Mouse (Mus musculus) ES-E14 (cell line): ENCODE results near the gene Ggt7.

Experiments
- CHD2 ChIP-seq: IDR thresholded peaks from 2 replicates; pipeline ENCODE4 v1.6.1; 2014; ENCODE audit warnings: mild to moderate bottlenecking, low read depth, low read length, inconsistent platforms
- HCFC1 ChIP-seq: IDR thresholded peaks from 2 replicates; pipeline ENCODE4 v1.6.1; 2012; ENCODE audit warnings: low read length, inconsistent platforms, borderline replicate concordance; ENCODE audit not compliant: insufficient read depth
- ZC3H11A ChIP-seq: IDR thresholded peaks from 2 replicates; pipeline ENCODE4 v1.6.1; 2012; ENCODE audit warnings: low read depth, mild to moderate bottlenecking, inconsistent platforms, low read length, borderline replicate concordance
- ZNF384 ChIP-seq: IDR thresholded peaks from 2 replicates; pipeline ENCODE4 v1.6.1; 2012; ENCODE audit warnings: low read depth, low read length, inconsistent platforms

DNA sequence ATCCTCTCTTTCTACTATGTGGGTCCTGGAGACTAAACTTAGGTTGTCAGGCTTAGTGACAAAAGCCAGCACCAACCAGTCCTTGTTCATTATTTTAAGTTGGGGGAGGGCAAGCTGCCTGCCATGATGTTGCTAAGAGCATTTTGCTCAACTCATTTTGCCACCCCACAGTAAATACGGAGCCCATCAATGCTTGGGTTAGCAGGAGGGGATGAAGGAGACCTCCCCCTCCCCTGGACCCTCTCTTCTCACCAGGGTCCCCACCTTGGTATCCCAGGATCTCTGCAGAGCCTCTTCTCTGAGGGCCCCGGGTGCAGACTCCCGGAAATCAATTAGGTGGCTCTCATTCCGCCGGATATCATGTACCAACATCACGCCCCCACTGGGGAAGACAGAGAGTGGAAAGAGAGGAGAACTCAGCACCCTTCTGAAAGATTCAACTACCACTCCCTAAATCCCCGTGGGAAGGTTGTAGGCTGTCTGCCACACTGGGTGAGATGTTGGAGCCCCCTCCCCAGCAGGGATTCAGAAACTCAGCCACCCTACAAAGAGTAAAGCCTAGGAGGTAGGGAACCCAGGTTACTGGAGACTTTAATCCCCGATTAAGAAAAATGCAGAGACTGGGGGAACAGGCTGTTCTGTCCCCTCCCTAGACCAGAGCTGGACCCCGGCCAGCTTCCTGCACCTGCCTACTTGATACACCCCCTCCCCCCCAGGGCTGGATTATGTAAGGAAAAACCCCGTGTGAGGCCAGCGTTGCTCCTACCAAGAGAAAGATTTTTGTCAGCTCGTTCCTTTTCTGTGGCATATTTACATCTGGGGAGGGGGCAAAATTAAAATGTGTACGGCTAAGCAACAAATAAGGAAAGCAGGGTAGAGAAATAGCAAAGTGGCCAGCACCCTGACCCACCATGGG is 13.3 kb downstream of the Ggt7 start:
- TF ChIP-seq ZC3H11A (no peak), HCFC1 (no peak), ZNF384 (no peak), CHD2 (no peak)
